Mouse (Mus musculus) MEL (cell line): ENCODE measurements around the gene Grip1.

Source experiments
- CHD1 ChIP-seq: IDR thresholded peaks from 2 replicates; pipeline ENCODE4 v1.6.1; 2012; ENCODE audit warnings: low read depth, mild to moderate bottlenecking, inconsistent platforms, low read length, improper control_type of control experiment
- CTCF ChIP-seq, 3 experiments: IDR thresholded peaks in 2 of 3; conservative IDR thresholded peaks in 1 of 3; 2 replicates each; pipeline ENCODE4 v1.5.1; 2011 to 2012; ENCODE audit warnings: low read length in 3 of 3, low read depth in 2 of 3, mild to moderate bottlenecking in 2 of 3, improper control_type of control experiment in 1 of 3, inconsistent platforms in 1 of 3, mixed read lengths in 1 of 3, moderate library complexity in 1 of 3; ENCODE audit not compliant: control insufficient read depth in 1 of 3, insufficient read depth in 1 of 3, poor library complexity in 1 of 3, severe bottlenecking in 1 of 3
- ELF1 ChIP-seq: IDR thresholded peaks from 2 replicates; pipeline ENCODE4 v1.6.1; 2014; ENCODE audit warnings: low read depth, mild to moderate bottlenecking, inconsistent platforms, low read length, improper control_type of control experiment, moderate library complexity
- ETS1 ChIP-seq: IDR thresholded peaks from 2 replicates; pipeline ENCODE4 v1.6.1; 2012; ENCODE audit warnings: low read depth, mild to moderate bottlenecking, inconsistent platforms, low read length, improper control_type of control experiment, moderate library complexity
- MAFK ChIP-seq: IDR thresholded peaks from 2 replicates; pipeline ENCODE4 v1.6.1; 2011; ENCODE audit warnings: low read depth, mild to moderate bottlenecking, low read length, improper control_type of control experiment, borderline replicate concordance
- MAX ChIP-seq: IDR thresholded peaks from 2 replicates; pipeline ENCODE4 v1.6.1; 2011; ENCODE audit warnings: low read length, improper control_type of control experiment
- POLR2A ChIP-seq, 2 experiments: IDR thresholded peaks; 2 replicates each; pipeline ENCODE4 v1.6.1; 2011 to 2012; ENCODE audit warnings: low read length in 2 of 2, mild to moderate bottlenecking in 2 of 2, control low read depth in 1 of 2, improper control_type of control experiment in 1 of 2, low read depth in 1 of 2, moderate library complexity in 1 of 2; ENCODE audit not compliant: control insufficient read depth in 1 of 2, insufficient read depth in 1 of 2, poor library complexity in 1 of 2
- USF1 ChIP-seq: IDR thresholded peaks from 2 replicates; pipeline ENCODE4 v1.6.1; 2014; ENCODE audit warnings: low read depth, mild to moderate bottlenecking, inconsistent platforms, low read length, improper control_type of control experiment, moderate library complexity

GRCm38 (mm10) chr10:119660677-119661353 lies 207.2 kb downstream of the Grip1 start:
- TF ChIP-seq MAFK: no peak
- TF ChIP-seq CTCF (IDR thresholded peaks at IDR 0.05 in 2 of 3, conservative IDR thresholded peaks at IDR 0.05 in 1 of 3; ENCODE audit: control insufficient read depth in 1 of 3, insufficient read depth in 1 of 3, low read depth in 2 of 3, low read length in 3 of 3, poor library complexity in 1 of 3, severe bottlenecking in 1 of 3): no peak
- TF ChIP-seq CHD1: no peak
- TF ChIP-seq ELF1: no peak
- no peak for TF ChIP-seq POLR2A (IDR thresholded peaks at IDR 0.05; ENCODE audit: control insufficient read depth in 1 of 2, insufficient read depth in 1 of 2, low read depth in 1 of 2, low read length in 2 of 2, poor library complexity in 1 of 2)
- TF ChIP-seq USF1: no peak
- TF ChIP-seq ETS1: no peak
- no peak for TF ChIP-seq MAX
